Comparison of ENCODE assay signal across 20 mouse cellular contexts in the genomic region with DNA sequence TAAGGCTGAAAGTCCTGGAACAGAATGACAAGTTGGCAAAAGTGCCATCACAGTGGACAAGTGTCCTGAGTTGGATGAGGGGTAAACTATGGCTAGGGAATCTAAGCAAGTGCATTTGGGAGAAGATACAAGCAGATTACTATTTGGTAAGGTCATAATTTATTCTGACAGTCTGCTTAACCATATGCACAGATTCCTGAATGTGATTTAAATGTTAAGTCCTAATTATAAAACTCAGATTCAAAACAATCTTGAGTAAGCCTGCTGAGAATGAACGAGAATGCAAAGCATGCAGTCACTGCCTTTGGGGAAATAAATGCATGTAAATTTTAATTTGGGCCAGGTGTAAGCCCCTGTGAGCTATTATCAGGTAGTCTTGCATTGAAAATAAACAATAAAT.
"Had no signal": no experiment of that assay in that cellular context is flagged by ENCODE, and none has a peak within 500 bp of the region (broad histone marks: within the 10 kb centered on the region; RNA-seq: fewer than 3 reads in every experiment).

No protein-coding gene starts in this region.

- H3K9ac ChIP-seq: limb, embryonic 12.5 days; limb, embryonic 15.5 days; liver, embryonic 14.5 days; liver, postnatal 0 days; lung, embryonic 14.5 days; midbrain, embryonic 12.5 days; midbrain, embryonic 15.5 days; neural tube, embryonic 12.5 days; neural tube, embryonic 15.5 days; stomach, embryonic 15.5 days had no signal

- H3K36me3 ChIP-seq: limb, embryonic 12.5 days; limb, embryonic 15.5 days; midbrain, embryonic 12.5 days; midbrain, embryonic 15.5 days; neural tube, embryonic 12.5 days; neural tube, embryonic 15.5 days; stomach, embryonic 15.5 days had no signal

- H3K9me3 ChIP-seq: limb, embryonic 12.5 days; limb, embryonic 15.5 days; midbrain, embryonic 12.5 days; midbrain, embryonic 15.5 days; neural tube, embryonic 12.5 days; neural tube, embryonic 15.5 days; stomach, embryonic 15.5 days had no signal

- H3K27ac ChIP-seq: limb, embryonic 12.5 days; limb, embryonic 15.5 days; liver, embryonic 14.5 days; macrophage; midbrain, embryonic 12.5 days; midbrain, embryonic 15.5 days; neural tube, embryonic 12.5 days; neural tube, embryonic 15.5 days; stomach, embryonic 15.5 days had no signal

- H3K27me3 ChIP-seq: limb, embryonic 12.5 days; limb, embryonic 15.5 days; midbrain, embryonic 12.5 days; midbrain, embryonic 15.5 days; neural tube, embryonic 12.5 days; neural tube, embryonic 15.5 days; stomach, embryonic 15.5 days had no signal

- DNase-seq: kidney, adult 9 months; kidney, postnatal 14 days; kidney, postnatal 4 days; liver, postnatal 0 days; lung, embryonic 14.5 days; retina, postnatal 1 day; right cerebral cortex, postnatal 25 days; spleen, adult 18-20 months; thymus, postnatal 36 days had no signal

- ATAC-seq: liver, postnatal 0 days; lung, postnatal 0 days; midbrain, embryonic 15.5 days had no signal

- H3K4me2 ChIP-seq: limb, embryonic 12.5 days; limb, embryonic 15.5 days; liver, embryonic 11.5 days; lung, embryonic 14.5 days; midbrain, embryonic 12.5 days; midbrain, embryonic 15.5 days; neural tube, embryonic 12.5 days; neural tube, embryonic 15.5 days; stomach, embryonic 15.5 days had no signal

- H3K4me1 ChIP-seq: limb, embryonic 12.5 days; limb, embryonic 15.5 days; midbrain, embryonic 12.5 days; midbrain, embryonic 15.5 days; neural tube, embryonic 12.5 days; neural tube, embryonic 15.5 days; stomach, embryonic 15.5 days had no signal

- H3K4me3 ChIP-seq: limb, embryonic 12.5 days; limb, embryonic 15.5 days; midbrain, embryonic 12.5 days; midbrain, embryonic 15.5 days; neural tube, embryonic 12.5 days; neural tube, embryonic 15.5 days; stomach, embryonic 15.5 days had no signal
